Mouse (Mus musculus) heart, adult 18-20 months (tissue): ENCODE results near the gene Pak7. TPM values are rescaled to one million over a fixed set of nuclear protein-coding genes. Genes with fewer than 3 reads are reported as not detected.
"Not testable (repeated sequence)": the region's sequence is repeated elsewhere in the genome, so short reads cannot be mapped to it uniquely, and the experiment has no call there.

Source experiments
- DNase-seq, 2 experiments: peaks; one replicate each; pipeline ENCODE4 v3.0.0; 2021 to 2022; ENCODE audit warnings: mixed read lengths in 1 of 2
- long read RNA-seq, 2 experiments: library from polyadenylated mRNA; stranded (forward); transcript quantifications; one replicate each; pipeline ENCODE4 v2.0.0; 2021
- total RNA-seq, 2 experiments: library from RNA; stranded (reverse); gene quantifications; 2 replicates each; pipeline ENCODE4 v1.2.3; 2021

The Pak7 gene
- under 1 TPM; 0.23 to 0.45 TPM for total RNA-seq
- long read RNA-seq, experiment 1, result 0 reads
- long read RNA-seq, experiment 2, result 0 reads

DNA sequence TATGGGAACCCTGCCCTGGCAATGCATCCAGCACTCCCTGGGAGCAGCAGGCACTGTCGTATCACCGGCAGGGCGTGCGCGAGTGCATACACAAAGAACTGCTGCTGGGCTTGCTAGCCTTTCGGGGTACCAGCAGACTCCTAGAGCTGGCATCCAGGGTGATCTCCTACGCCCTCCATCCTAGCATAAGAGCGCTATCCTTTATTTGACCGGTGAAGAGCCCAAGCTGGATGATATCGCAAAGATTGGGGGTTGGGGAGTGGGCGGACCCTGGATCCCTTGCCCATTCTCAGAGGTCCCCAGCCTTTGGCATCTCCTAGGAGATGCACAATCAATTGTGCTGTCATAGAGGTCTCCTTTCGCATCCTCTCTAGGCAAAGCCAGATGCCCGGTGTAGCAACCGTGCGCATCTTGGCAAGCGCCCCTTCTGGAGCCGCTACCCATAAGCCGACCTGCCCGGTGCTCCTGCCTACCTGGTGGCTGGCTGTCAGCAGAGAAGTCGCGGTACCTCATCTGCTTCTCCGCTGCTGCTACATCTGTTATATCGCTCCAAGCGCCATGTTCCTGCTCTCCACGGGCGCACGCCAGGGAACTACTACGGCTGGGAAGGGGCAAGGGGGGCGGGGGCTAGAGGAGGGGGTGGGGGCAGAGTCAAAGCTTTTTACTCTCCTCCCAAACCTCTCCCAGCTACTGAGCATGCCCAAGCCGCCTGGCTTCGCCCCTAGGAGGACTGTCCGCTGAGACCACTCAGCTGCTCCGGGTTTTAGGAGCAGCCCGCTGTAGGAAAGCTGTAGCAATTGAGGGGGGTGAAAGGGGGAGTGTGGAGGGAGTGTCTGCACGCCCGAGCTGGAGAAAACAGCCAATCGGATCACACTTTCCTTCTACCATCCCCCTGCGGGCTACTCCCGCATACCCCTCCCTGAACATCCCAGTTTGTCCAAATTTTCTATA lies at the start of gene Pak7:
Gene Pak7 (minus strand): TSS at position 787 of the 951 bp plus-strand sequence.
- peak in 1 of 2 experiments; percentile 2 for DNase-seq

DNA sequence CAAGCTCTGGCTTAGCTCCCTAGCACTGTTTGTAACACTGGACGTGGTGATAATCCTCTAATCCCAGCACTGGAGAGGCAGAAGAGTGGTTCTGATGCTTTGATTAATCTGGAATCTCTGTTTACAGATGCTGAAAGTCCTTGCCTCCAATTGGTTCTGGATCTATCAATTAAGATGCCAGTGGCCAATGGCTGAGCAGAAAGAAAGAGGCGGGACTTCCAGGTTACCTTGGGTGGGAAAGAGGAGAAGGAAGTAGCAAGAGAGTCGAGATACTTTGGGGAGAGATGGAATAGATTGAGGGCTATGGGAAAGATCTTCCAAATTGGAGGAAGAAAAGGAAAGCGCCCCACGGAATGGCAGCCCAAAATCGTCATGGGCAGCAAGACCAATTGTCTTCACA lies 37.8 kb upstream of the Pak7 start:
- no peak for DNase-seq

DNA sequence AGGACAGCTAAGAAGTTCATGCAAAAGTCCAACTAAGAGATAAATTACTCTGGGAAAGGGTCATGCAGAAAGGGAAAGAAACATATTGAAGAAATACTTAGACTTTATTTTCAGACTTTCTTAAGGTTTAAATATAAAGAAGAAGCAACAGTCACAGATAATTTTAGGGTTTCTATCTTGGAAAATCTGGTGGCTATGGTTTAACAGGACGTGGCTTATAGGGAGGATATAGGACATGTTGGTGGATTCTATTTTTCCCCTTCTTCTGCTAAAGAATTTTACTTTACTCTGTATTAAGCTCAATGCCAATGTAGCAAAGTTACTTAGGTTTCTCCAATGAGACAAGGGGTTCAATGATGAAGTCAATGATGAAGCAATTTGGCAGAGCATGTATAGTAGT lies 31.8 kb upstream of the Pak7 start:
- DNase-seq, result no peak

DNA sequence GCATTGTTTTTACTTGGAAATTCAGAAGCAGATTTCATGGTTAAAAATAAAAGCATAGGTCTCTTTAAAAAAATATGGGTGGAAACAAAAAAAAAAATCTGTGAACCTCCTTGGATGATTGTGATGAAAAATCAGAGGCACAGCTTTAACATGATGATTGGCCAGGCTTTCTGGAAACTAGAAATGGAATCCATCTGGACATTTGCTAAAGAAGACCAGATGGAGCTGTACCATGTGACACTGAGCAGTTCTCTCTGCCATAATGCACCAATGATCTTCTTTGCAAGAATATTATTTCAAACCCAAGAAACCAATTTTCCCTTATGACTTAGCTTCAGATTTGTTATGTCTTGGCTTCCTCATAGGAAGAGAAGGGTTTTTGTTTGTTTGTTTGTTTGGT lies 28.6 kb upstream of the Pak7 start:
- DNase-seq, result no peak

DNA sequence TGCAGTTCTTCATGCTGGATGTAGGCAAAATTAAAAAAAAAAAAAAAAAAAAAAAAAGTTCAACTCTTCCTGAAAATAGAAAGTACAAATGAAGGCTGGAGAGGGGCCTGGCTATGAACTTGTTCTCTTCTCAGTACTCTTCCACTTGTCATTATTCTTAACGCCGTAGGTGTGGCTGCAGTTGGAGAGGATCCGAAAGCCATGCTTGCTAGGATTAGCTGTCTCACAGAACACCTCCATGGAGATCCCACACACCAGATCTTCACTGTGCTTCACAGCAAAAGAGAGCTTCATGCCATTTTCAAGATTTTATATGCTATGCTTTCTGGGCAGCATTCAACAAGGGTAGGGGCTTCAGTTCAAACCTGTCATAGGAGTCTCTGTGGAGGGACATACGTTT lies 14.8 kb upstream of the Pak7 start:
- no peak for DNase-seq

DNA sequence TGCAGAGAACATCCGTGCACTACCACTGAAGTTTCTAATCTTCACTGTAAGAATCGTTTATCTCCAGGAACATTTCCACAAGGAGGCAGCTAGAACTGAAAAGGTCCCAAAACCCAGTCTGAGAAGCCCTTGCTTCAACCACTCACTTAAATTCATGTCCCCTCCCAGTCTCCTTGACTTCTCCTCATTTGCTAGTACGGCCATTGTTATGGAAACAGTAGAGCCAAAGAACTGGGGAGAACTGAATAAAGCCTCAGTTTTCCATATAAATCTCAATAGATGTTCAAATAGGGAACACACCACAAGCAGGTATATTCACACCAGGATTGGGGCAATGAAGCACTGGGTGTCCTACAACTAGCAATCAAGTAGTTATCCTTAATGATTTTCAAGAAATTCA lies 12.4 kb downstream of the Pak7 start:
- DNase-seq, result no peak

DNA sequence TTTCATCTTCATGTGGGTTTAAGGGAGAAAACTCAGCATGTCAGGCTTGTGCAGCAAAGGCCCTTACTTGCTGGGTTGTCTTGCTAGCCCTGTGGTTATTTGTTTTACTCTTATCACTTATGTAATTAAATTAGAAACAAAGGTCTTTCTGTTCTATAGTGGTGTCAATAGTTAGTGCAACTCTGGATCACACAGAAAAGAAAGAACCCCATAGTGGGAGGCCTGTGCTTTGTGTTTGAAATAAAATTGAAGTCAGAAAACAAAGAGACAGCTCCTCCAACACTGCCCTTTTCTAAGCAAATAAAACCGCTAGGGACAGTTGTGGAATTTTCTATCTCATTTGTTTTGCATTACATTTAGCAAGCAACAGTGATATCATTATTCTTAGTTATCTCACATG lies 15.4 kb downstream of the Pak7 start:
- no peak for DNase-seq

DNA sequence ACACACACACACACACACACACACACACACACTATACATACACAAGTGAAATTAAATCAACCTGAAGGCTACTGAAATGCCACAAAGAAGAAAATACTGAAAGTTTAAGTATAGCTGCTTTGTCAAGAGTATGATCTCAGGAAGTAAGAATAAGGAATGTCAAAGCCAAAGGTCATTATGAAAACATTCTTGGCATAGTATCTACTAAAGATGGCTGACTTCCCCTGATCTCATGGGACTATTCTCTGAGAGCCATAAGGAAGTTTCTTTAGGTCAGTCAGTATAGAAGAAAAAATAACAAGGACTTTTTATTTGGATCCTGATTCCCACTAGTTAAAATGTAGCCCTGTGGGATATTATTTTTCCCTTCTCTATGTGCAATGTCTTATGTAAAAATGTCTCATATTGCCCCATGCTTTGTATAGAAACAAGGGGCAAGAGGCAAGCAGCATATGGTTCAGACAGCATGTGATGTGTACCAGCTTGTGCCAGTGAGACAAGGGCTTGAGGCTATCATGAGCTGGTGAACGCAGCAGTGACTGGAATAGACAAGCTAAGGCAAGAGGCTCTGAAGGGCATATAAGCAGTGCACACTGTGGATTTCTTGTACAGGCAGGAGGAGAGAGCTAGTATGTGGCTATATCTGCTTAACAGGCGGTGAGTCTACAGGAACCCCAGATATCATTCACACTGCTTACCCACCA lies 36.2 kb downstream of the Pak7 start:
- DNase-seq, result peak in 1 of 2 experiments; percentile 1

DNA sequence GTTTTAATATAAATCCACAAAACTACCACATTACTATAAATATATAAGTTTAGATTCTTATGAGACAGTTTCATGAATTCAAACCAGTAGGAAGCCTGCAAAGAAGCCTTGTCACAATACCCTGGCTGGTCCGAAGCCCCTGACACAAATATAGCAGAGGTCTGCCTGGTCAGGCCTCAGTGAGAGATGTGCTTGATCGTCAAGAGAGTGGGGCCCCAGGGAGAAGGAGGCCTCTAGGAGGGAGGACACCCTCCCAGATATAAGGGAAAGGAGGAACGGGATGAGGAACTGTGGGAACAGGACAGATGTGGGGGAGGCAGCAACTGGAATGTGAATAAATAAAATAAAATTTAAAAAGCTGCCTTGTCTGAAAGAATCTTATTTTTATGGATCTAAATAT lies 37.3 kb downstream of the Pak7 start:
- DNase-seq, result no peak

DNA sequence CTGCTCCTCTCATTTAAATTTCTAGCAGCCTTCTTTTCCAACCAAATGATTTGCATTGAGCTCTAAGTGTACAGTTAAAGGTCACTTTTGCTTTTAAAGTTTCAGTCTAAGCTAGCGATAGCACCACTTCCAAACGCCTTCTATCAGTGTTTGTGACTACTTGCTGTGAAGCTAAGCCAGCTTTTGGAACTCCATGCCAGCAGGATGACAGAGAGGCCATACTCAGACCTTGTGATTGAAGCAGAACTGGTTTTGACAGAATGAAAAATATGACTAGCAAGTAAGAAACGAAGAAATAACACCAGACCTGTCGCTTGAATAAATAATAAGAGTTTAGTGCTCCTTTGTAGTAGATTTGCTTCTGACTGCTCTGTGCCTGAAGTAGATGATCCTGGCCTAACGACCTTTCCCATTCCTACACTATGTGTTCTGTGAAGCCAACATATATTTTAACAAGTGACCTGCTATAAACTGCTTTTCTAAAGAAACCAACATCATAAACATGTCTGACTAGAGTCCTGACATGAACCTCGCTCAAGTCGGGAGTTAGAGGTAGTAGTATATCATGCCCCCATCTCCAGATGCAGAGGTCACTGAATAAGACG lies 38.0 kb downstream of the Pak7 start:
- DNase-seq, result peak; percentile 10

DNA sequence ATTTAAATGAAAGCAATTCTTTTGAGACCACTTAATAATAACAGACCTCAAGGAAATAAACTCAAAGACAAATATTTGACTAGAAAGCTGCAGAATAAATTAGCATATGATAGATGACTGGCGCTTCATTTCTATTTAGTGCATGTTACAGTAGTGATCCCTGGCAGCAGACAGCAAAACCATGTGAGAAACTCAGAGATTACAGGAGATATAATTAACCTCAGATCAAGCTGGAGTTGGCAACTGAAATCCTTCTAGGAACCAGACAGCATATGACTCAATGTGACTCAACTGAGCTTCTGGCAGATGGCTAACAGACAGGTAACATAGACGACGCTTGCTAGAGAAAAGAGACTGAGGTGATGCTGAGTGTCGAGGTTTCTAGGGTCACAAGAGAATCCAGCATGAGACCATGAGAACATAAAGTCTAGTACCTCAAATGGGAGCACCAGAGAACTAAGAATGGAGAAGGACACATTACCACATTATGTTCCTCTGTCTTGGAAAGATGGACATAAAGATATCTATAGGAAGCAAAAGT lies 43.5 kb downstream of the Pak7 start:
- DNase-seq, result not testable (repeated sequence)

DNA sequence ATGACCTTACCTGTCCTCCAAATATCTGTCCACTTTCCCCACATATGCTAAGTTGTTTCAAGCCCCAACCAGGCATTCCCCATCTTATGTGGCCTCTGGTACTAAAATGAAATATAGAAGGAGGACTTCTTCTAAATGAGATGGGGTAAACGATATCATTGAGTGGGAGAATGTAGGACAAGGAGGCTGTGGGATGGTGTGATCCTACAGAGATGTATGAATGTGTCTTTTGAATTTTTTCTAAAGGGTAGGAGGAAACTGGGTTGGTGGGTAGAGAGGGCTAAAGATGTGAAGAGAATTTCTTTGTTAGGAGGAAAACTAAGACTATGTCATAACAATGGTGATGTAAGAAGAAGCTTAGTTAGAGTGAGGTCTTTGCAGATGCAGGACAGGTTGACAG lies 57.8 kb downstream of the Pak7 start:
- no peak for DNase-seq

DNA sequence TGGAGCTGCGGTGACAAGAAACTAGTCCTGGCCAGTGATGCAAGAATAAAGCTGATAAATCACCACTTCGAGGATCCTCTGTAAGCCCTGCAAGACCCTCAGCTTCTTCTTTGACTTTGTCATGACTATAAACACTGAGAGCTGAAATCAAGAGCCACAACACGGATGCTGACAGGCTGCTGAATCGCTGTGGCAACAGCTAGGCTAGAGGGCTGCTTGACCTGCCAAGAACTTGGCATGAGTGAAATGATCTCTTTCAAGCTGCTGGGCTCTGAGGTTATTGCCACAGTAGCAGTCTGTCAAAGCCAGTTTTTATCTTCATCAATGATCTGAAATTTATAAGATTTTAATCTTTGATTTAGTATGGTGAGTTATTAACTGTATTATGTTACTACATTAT lies 62.1 kb downstream of the Pak7 start:
- DNase-seq, result no peak

DNA sequence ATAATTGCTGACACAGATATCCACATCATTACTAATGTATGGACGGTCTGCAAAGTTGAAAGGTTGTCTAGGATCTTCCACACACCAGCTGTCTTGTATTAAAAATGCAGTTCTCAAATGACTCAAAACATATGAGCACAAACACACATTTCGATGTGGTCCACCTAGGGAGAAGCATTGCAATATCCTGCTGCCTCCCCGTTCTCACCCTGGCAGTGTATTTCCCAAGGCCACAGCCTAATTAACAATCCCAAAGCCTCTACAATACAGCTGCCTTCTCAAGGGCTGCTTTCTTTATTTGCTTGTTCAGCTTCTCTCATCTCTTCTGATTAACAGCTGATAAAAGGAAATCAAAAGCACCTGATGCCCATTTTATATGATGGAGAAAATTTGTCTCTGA lies 78.5 kb downstream of the Pak7 start:
- DNase-seq, result no peak

DNA sequence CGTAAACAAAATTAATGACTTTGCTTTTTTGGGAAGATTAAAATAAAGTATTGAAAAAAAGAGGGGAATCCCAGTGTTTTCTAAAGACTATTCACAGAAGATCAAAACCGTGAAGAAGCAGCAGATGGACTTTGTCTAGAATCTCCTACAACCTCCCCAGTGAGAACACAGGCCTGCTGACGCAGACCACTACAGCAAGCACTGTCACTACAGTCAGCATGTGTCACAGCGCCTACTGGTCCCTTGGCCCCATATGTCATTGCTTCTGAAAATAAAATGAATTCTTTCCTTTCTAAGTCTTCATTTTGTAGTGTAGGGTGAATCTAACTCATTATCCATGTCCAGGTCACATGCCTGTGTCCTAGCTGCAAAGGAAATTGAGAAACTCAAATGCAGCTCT lies 79.0 kb downstream of the Pak7 start:
- no peak for DNase-seq

DNA sequence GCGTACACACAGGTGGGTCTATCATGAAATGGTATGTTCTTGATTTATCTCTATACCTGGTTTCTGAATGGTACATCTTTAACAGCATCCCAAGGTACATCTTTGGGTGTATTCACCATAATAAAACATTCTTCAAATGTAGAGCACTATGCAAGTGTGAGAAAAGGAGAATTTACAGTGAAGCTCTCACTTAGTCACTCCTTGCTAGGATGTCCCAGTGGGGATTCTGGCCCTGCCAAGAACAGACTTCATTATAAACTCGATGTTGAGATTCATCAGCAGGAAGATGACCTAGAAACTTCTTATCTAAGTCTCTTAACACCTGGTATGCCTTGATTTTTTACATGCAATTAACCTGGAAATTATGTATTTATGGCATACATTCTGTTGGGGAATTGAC lies 85.6 kb downstream of the Pak7 start:
- DNase-seq, result no peak

DNA sequence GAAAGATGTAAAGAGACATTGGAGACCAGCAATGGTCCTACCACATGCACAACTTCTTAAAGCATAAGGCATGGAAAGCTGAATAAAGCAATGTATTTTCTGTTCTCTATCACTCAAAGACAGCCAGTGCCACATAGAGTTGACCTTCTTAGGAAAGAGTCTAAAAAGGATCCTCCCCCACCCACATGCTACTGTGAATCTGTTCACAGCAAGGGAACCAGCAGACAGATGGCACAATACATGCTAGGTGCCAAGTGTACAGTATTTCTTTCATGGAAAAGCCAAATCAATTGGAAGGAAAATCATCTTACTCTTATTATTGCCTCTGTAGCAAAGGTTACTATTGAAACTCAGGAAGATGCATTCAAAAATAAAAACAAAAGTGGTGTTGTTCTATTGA lies 86.4 kb downstream of the Pak7 start:
- no peak for DNase-seq

DNA sequence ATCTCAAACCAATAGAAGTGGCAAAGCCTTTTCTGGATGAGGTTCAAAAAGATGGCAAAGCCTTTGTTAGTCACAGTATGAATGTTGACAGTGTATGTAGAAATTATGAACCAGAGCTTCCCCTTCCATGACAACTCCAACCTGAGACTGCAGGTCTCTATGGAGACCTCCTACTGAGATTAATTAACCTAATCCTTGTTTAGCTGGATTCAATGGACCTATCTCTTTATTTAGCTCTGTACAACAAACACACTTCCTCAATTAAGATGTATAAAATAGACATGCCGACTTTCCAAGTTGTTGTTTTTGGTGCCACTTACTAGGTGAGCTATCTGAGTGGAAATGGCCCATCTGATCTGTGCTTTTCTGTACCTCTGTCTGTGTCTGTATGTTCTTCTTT lies 90.4 kb downstream of the Pak7 start:
- DNase-seq, result no peak

DNA sequence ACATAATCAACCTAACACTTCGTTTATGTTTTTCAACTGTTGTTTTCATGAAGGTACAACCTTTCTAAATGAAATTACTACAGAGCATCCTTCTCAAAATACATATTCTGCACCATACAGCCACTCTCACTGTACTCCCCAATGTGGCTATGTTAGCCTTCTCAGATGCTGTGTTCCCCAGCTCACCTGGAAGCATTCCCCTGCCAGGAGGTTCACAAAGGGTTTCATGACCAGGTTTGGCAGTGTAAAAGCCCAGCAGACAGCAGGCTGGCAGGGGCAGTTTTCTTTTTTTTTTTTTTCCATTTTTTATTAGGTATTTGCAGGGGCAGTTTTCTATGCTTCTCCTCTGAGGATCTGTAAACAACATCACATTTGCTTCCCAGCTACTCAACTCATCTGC lies 105.7 kb downstream of the Pak7 start:
- DNase-seq, result no peak

DNA sequence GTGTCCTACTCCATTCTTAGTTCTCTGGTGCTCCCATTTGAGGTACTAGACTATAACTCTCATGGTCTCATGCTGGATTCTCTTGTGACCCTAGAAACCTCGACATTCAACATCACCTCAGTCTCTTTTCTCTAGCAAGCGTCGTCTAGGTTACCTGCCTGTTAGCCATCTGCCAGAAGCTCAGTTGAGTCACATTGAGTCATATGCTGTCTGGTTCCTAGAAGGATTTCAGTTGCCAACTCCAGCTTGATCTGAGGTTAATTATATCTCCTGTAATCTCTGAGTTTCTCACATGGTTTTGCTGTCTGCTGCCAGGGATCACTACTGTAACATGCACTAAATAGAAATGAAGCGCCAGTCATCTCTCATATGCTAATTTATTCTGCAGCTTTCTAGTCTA lies 145.8 kb downstream of the Pak7 start:
- not testable (repeated sequence) for DNase-seq

DNA sequence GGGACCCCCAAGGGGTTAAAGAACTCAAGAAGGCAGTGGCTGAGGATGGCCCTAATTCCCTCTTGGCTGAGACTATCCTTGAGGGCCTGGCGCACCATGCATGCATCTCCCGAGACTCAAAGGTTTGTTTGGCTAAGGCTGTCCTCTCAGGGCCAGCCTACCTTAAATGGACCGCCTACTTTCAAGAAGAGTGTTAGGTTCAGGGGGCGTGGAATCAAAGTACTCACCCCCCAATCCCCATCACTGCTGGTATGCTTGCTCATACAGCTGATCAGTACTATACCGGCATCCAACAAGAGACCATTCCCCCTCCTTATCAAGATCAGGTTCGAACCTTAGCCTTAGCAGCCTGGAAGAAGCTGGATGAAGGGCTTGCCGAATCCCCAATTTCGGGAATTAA lies 156.5 kb downstream of the Pak7 start:
- no peak for DNase-seq

DNA sequence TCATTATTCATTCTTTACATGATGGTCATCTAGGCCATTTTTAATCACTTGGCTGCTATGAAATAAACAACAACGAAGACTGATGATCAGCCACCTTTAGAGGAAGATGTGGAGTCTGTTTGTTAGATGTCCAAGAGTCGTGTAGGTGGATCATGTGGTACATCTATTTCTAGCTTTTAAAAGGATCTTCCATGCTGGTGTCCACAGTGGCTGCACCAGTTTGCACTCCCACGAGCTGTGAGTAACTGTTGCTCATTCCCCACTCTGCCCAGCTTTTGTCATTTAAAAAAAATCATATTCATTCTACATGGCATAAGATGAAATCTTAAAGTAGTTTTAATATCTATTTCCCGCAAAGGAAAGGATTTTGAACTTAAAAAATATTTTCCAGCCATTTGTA lies 183.7 kb downstream of the Pak7 start:
- DNase-seq, result no peak

DNA sequence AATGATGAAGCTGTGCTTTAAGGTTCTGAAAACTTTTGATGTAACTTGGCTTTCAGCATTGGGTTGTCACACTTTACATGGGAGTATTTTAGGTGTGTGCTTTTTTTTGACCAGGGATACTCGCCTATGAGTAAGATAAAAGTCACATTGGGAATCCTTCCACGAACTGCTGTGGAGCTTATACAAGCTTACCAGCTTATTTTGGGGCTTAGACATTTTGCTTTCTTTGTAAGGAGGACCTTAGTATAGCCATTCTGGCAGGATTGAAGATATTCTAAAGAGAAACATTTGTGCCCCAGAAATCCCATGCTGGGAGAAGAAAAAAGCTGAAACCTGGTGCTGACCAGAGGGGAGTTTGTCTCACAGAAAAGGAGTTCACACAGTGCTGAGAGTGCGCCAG lies 212.7 kb downstream of the Pak7 start:
- no peak for DNase-seq
